Mouse (Mus musculus) myocyte (in vitro differentiated cells): ENCODE data around the gene Ddx10.

Experiments used
- CEBPB ChIP-seq: IDR thresholded peaks from 2 replicates; pipeline ENCODE4 v1.6.1; 2011; ENCODE audit warnings: mild to moderate bottlenecking, moderate library complexity; ENCODE audit not compliant: poor library complexity, insufficient read depth, severe bottlenecking
- E2F4 ChIP-seq: IDR thresholded peaks from one replicate; pipeline ENCODE4 v1.6.1; 2011; ENCODE audit warnings: mild to moderate bottlenecking, control low read depth, moderate library complexity; ENCODE audit not compliant: insufficient read depth
- MAX ChIP-seq: IDR thresholded peaks from one replicate; pipeline ENCODE4 v1.6.1; 2011; ENCODE audit warnings: low read depth, mild to moderate bottlenecking, control low read depth
- MYOD1 ChIP-seq, 3 experiments: IDR thresholded peaks; one replicate each; pipeline ENCODE4 v1.6.1; 2011; ENCODE audit warnings: control low read depth in 2 of 3, low read depth in 2 of 3, mild to moderate bottlenecking in 2 of 3, moderate library complexity in 1 of 3; ENCODE audit not compliant: insufficient read length in 2 of 3, control insufficient read depth in 1 of 3
- MYOG ChIP-seq, 3 experiments: IDR thresholded peaks; one replicate each; pipeline ENCODE4 v1.6.1; 2011; ENCODE audit warnings: control low read depth in 2 of 3, low read depth in 2 of 3, mild to moderate bottlenecking in 2 of 3; ENCODE audit not compliant: insufficient read length in 2 of 3, control insufficient read depth in 1 of 3, insufficient read depth in 1 of 3
- POLR2A ChIP-seq: IDR thresholded peaks from one replicate; pipeline ENCODE4 v1.6.1; 2011; ENCODE audit warnings: low read depth, mild to moderate bottlenecking, control low read depth, moderate library complexity; ENCODE audit not compliant: insufficient read length
- POLR2AphosphoS2 ChIP-seq: IDR thresholded peaks from one replicate; pipeline ENCODE4 v1.6.1; 2011; ENCODE audit warnings: low read depth, control low read depth; ENCODE audit not compliant: insufficient read length
- REST ChIP-seq: IDR thresholded peaks from one replicate; pipeline ENCODE4 v1.6.1; 2011; ENCODE audit warnings: mild to moderate bottlenecking, control low read depth, moderate library complexity; ENCODE audit not compliant: insufficient read depth, insufficient read length
- SRF ChIP-seq: IDR thresholded peaks from one replicate; pipeline ENCODE4 v1.6.1; 2011; ENCODE audit warnings: low read depth; ENCODE audit not compliant: control insufficient read depth, insufficient read length
- TCF12 ChIP-seq: IDR thresholded peaks from one replicate; pipeline ENCODE4 v1.6.1; 2011; ENCODE audit warnings: mild to moderate bottlenecking, control low read depth; ENCODE audit not compliant: poor library complexity, insufficient read depth, severe bottlenecking
- TCF3 ChIP-seq: IDR thresholded peaks from one replicate; pipeline ENCODE4 v1.6.1; 2011; ENCODE audit warnings: low read depth, control low read depth; ENCODE audit not compliant: insufficient read length
- USF1 ChIP-seq: IDR thresholded peaks from one replicate; pipeline ENCODE4 v1.6.1; 2011; ENCODE audit warnings: low read depth, mild to moderate bottlenecking, control low read depth, moderate library complexity

DNA sequence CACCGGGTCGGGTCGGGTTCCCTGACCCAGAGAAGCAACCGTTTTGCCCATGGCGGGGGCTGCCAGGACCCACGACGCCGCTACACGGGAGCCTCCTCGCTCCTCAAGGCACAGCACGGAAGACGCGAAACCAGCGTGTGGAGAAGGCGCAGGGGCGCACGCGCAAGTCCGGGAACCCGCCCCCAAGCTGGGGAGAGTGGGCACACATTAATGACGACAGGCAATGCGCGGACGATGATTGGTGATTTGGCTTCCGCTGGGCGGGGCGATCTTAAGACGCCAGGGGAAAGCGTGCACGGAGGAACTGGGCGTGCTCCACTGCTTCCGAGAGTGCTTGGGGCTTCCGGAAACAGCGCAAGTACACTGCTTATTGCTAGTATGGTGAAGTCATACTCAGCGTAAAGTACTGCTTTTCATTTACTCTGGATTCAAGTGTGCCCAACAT lies at the start of gene Ddx10:
- peak; percentile 93 for TF ChIP-seq POLR2A
- TF ChIP-seq CEBPB = no peak
- TF ChIP-seq MYOG (IDR thresholded peaks at IDR 0.05; ENCODE audit: control insufficient read depth in 1 of 3, insufficient read depth in 1 of 3, insufficient read length in 2 of 3, low read depth in 2 of 3) = no peak
- peak; percentile 79 for TF ChIP-seq SRF
- TF ChIP-seq POLR2AphosphoS2 = peak; percentile 90
- TF ChIP-seq MAX = no peak
- no peak for TF ChIP-seq E2F4
- TF ChIP-seq TCF3 = no peak
- TF ChIP-seq TCF12 = no peak
- TF ChIP-seq MYOD1 (IDR thresholded peaks at IDR 0.05; ENCODE audit: control insufficient read depth in 1 of 3, insufficient read length in 2 of 3, low read depth in 2 of 3) = no peak
- no peak for TF ChIP-seq USF1
- no peak for TF ChIP-seq REST
